Mouse (Mus musculus) v-Abl transformed pro-B cells (cell line): Measurements from ENCODE around the gene Bbs9.

Experiments
- in situ Hi-C, 2 experiments: fragments of 400-800 bp; cut with MboI; formaldehyde crosslinking; loops; one replicate each; pipeline ENCODE4 v1.15.1; 2025; ENCODE audit not compliant: unreplicated experiment in 2 of 2

The Bbs9 gene

GRCm38 (mm10) chr9:22461946-22462345 lies 13.6 kb upstream of the Bbs9 start:
- in situ Hi-C loops = loop anchor here (10.0 to 25.0 kb wide), 2 partner anchors 47 to 1825 kb away; partner anchors contain the start of genes Fbxl12 (in 2 of the 2), Ubl5 (in 2 of the 2) and 9530077C05Rik (in 1 of the 2)

GRCm38 (mm10) chr9:22466212-22466611 lies 9.3 kb upstream of the Bbs9 start:
- in situ Hi-C loops = loop anchor here (5.0 to 25.0 kb wide), 3 partner anchors 51 to 1829 kb away; partner anchors contain the start of genes 9530077C05Rik (in 2 of the 2), Fbxl12 (in 2 of the 2) and Ubl5 (in 2 of the 2)

GRCm38 (mm10) chr9:22467371-22468169 lies 7.9 kb upstream of the Bbs9 start:
- in situ Hi-C loops = loop anchor here (5.0 to 25.0 kb wide), 3 partner anchors 53 to 1830 kb away; partner anchors contain the start of genes 9530077C05Rik (in 2 of the 2), Fbxl12 (in 2 of the 2) and Ubl5 (in 2 of the 2)

- in situ Hi-C loops = loop anchor here (5.0 to 25.0 kb wide), 3 partner anchors 54 to 1831 kb away; partner anchors contain the start of genes 9530077C05Rik (in 2 of the 2), Fbxl12 (in 2 of the 2) and Ubl5 (in 2 of the 2)
Observed at GRCm38 (mm10) chr9:22468170-22468898, 7.2 kb upstream of the Bbs9 start.

DNA sequence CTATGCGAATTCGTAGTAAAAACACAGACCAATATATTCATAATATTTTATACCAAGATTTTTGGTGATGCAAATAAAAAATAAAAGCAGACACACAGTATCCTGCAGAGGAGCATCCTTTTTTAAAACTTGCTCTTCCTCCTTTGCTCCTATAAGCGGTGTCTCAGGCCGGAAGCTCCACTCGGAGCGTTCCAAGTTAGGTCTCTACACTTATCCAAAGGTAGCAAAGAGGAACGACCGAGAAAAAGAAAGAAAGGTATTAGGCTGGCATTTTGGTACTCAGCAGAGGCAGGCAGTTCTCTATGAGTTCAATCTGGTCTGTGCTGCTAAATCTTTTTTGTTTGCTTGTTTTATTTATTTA lies 6.6 kb upstream of the Bbs9 start:
- in situ Hi-C loops = loop anchor here (5.0 to 25.0 kb wide), 3 partner anchors 54 to 1832 kb away; partner anchors contain the start of genes 9530077C05Rik (in 2 of the 2), Fbxl12 (in 2 of the 2) and Ubl5 (in 2 of the 2)

DNA sequence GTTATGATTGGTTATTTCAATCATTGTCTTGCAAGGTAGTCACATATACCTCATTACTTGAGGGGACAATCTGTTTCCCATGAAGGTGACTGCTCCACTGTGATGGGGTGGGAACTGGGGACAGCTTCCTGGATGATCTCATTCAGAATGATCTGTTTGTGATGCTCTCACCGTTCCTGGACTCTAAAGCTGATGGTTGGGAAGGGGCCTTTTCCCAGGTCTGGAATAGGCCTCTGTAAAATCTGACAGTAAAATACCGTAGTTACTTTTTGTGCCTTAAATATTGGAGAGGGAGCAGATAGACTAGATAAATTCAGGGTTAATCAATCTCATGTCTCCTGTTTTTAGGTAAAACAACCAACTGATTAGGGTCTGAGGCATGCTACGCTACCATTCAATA lies 5.9 kb upstream of the Bbs9 start, which contains the start of gene Rp9:
Gene Rp9, minus strand, starts transcription at position 101 of the 400 bp plus-strand sequence.
- in situ Hi-C loops = loop anchor here (5.0 to 25.0 kb wide), 3 partner anchors 55 to 1832 kb away; partner anchors contain the start of genes 9530077C05Rik (in 2 of the 2), Fbxl12 (in 2 of the 2) and Ubl5 (in 2 of the 2)

DNA sequence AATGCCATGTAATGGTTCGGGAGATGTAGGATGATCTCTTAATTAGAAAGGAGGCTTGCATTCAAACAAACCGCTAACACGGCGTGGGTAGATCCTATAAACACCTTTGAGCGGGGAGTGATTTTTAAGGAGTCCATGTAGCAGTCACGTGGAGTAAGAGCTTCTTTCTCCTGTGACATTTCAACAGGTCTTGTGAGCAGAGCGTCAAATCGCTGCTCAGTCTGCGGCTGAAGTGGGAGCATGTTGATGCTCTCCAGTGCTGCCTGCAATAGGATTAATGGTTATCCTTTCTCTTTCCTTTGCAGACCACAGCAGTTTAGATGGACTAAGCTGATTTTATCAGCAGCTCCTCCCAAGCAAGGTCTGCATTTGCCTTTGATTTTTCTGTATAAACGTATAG lies 750 bp downstream of the Bbs9 start:
- in situ Hi-C loops = no loop called here

- in situ Hi-C loops = no loop called here
Observed at GRCm38 (mm10) chr9:22478946-22479345, 3.4 kb downstream of the Bbs9 start.

DNA sequence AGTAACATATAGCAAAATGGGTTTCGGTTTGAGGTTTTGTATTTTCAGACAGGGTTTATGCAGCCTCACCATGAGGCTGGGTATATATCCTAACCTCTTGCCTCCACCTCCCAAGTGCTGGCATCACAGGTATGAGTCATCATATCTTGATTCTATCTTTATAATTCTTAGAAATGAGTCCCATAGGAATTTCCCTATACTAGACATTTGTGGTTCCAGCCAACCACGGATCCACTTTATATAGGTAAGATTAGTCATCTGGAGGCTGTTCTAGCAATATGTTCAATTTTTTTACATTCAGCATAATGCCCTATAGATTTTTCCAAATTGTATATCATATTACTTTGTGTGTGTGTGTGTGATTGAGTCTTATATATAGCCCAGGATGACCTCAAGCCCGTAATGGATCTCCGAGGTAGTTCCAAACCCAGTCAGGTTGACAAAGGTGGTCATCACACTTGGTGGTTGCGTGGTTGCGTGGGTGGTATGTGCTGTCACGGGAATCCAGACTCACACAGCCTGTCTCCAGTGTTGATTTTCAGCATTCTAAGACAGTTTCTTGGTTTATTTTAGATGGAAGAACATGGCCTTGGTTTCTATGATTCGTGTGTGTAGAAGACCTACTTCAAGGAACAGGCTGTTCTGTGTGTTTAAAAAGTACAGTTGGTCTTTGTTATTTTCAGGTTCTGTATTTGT lies 8.5 kb downstream of the Bbs9 start:
- in situ Hi-C loops = no loop called here

- in situ Hi-C loops = no loop called here
Observed at GRCm38 (mm10) chr9:22484562-22485308, 9.2 kb downstream of the Bbs9 start.

DNA sequence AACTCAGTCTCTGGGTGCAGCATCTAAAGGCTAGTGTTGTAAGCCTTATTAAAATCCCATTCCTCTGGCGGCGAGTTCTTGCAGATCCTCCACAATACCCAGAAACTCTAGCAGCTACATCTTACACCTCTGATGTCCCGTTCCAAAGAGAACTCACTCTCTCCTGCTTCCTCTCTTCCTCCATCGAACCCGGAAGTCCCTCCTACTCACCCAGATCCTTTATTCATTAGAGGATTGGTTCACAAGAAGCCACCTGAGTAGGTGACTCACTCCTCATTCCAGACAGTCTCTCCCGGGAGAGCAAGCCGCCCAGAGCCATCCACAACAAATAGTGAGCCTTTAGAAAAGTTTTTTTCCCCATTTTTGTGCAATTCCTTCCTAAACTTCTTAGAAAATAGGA lies 10.7 kb downstream of the Bbs9 start:
- in situ Hi-C loops = no loop called here

- in situ Hi-C loops = no loop called here
Observed at GRCm38 (mm10) chr9:22488963-22489362, 13.4 kb downstream of the Bbs9 start.

- in situ Hi-C loops = no loop called here
Observed at GRCm38 (mm10) chr9:22494203-22494807, 18.8 kb downstream of the Bbs9 start.

GRCm38 (mm10) chr9:22495133-22495532 lies 19.6 kb downstream of the Bbs9 start:
- in situ Hi-C loops = no loop called here

DNA sequence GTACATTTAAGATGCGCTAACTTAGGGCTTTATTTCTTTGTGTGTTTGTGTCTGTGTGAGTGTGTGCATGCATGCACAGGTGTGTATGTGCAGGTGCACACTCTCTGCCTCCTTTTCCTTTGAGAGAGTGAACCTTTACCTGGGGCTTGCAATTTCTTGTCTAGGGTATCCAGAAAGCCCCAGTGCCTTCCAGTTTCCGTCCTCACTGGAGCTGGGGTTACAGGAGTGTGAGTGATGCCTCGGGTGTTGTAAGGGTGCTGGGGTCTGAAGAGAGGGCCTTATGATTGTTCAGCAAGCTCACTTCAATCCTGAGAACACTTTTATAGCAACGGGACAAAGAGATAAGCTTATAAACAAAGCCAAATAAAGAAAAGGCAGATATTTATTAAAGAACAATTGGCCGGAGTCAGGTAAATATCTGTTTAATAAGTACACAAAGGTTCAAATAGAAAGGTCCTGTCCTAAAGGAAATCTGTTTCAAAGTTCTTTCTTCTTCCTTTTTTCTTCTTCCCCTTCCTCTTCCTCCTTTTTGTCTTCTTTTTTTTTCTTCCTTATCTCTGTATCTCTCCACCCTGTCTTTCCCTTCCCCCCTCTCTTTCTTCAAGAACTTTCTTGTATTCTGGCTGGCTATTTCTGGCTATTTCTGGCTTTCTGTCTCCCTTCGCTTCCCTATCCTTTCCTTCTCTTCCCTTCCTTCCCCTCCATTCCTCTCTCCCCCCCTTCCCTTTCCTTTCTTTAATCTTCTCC lies 21.7 kb downstream of the Bbs9 start:
- in situ Hi-C loops = no loop called here

DNA sequence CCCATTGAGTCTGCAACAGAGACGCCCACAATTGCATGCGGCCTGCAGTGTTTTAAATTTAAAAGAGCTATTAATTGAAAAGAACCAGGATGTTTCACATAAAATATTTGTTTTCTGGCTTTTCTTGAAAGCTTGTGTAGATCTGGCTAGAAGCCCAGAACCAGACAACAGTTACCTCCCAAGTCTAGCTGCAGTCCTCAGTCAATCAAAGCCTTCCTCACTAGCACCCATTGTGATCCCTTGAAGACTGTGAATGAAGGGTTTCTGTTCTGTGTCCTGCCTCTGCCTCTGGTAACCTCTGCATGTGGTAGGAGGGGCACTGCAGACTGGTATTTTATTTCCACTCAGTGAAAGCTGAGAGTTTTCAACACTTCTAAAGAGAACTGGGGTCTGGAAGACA lies 27.5 kb downstream of the Bbs9 start:
- in situ Hi-C loops = no loop called here

- in situ Hi-C loops = no loop called here
Observed at GRCm38 (mm10) chr9:22503581-22503980, 28.1 kb downstream of the Bbs9 start.

DNA sequence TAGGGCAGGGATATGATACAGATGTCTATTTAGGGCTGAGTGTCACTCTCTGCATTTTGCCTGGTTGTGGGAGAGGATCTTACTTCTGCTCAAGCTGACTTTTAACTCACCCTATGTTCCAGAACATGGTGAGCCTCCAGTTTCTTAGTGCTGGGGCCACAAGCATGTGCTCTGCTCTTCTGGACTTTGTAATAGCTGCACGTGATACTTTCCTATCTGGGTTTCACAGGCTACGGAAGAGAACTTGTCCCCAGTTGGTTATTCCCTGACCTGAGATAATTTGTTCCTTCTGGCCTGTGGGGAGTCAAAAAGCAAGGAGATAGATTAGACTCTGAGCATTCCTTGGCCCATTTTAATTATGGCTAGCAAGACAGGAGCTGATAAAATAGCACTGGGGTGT lies 30.1 kb downstream of the Bbs9 start:
- in situ Hi-C loops = no loop called here

- in situ Hi-C loops = no loop called here
Observed at GRCm38 (mm10) chr9:22515076-22515475, 39.6 kb downstream of the Bbs9 start.
